Mouse (Mus musculus): ENCODE results near the gene Rp2. TPM values are rescaled to one million over a fixed set of nuclear protein-coding genes. Genes with fewer than 3 reads are reported as not detected.
"Not testable (repeated sequence)": the region's sequence is repeated elsewhere in the genome, so short reads cannot be mapped to it uniquely, and the experiment has no call there.

Rp2 gene
- total RNA-seq (2014; rRNA removed): 19.2 and 20.2 TPM in 2 replicates
- polyA plus RNA-seq (2015; fragmentation: Nextera tagmentation; extraction: Ambion mirVana): 6.7 and 9.9 TPM in 2 replicates

DNA sequence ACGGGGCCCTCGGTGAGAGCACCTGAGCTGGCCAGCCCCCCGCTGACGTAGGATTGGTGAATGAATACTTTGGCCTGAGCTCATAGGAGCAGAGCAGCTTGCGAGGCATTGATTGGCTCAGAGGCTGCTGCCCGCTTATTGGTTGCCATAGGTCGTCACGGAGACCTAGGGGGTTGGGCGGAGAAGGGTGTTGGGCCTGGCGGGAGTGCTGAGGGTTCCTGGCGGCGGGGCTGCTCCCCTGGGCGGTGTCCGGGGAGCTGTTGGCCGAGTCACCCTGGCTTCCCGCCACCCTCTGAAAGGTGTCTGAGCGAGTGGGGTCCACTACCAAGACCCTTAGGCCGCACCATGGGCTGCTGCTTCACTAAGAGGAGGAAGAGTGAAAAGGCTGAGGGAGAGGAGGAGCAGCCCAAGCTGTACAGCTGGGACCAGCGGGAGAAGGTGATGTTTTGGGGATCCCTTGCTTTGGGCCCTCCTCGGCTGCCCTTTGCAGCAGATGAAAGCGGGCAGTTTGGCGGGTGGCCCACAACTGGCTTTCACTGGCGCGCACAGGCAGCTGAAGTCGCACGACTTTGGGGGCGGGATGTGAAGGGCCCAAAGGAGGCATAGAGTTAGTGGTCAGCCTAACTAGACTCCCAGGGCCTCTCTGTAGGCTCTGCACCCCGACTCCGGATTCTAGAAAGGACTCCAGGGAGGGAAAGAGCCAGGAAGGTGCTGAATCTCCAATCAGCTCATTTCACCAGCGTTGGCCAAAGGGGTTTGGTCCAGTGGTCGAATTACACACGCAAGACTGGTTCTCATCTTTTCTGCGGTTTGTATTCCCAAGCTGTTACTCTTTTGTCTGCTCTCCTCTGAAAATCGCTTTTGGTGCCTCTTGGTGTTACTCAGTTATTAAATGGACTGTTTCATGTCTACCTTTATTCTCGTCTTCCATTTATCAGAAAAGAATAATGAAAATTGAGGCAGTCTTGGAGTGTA lies at the start of gene Rp2:
TSS of gene Rp2 (plus strand) at position 91 of the 975 bp plus-strand sequence.
- Histone ChIP-seq H3K27me3 (ENCODE audit: insufficient read depth, low read length) (no peaks in the 10 kb centered on the region), H3K9ac (peak within 1 kb of the TSS; percentile 64), H3K9me3 (ENCODE audit: low read length) (no peaks in the 10 kb centered on the region), H3K4me1 (ENCODE audit: insufficient read depth) (no peaks in the 10 kb centered on the region), H3K27ac (ENCODE audit: low read depth, low read length) (peak within 1 kb of the TSS; percentile 45; the same call in 1 of the 2 replicates), H3K4me3 (ENCODE audit: low read depth, low read length) (peak within 1 kb of the TSS; percentile 60), H3K4me2 (ENCODE audit: low read depth) (peak within 1 kb of the TSS; percentile 57), H3K36me3 (ENCODE audit: insufficient read depth) (no peaks in the 10 kb centered on the region)
- 20% methylated on average over 35 of the region's 35 CpGs for WGBS
- DNase-seq (peak; percentile 86), ATAC-seq (peak; percentile 100)
- TF ChIP-seq CTCF (IDR thresholded peaks at IDR 0.05; ENCODE audit: low read depth): no peak

DNA sequence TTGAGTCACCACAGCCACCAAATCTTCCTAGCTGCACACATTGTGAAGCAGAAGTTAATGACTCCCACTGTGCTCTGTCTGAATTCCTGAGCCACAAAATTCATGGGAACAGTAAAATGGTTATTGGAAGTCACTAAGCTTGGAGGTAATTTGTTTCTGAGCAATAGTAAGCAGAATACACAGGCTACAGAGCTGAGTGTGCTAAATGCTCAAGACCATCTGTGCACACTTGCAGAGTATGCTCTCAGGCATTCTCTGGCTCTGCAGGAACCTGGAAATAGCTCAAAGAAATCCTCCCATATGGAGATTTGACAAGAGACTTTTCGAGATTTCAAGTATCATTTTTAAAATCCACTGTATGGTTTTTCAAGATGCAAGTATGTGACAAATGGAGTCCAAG lies 31.5 kb upstream of the Rp2 start:
- Histone ChIP-seq H3K4me3 (ENCODE audit: low read depth, low read length) (no peak overlapping the region), H3K27ac (ENCODE audit: low read depth, low read length) (no peak overlapping the region), H3K4me1 (ENCODE audit: insufficient read depth) (no peaks in the 10 kb centered on the region), H3K27me3 (ENCODE audit: insufficient read depth, low read length) (no peaks in the 10 kb centered on the region), H3K36me3 (ENCODE audit: insufficient read depth) (no peaks in the 10 kb centered on the region), H3K4me2 (ENCODE audit: low read depth) (no peak overlapping the region), H3K9ac (no peak overlapping the region), H3K9me3 (ENCODE audit: low read length) (no peaks in the 10 kb centered on the region)
- WGBS: 49% methylated on average over 1 of the region's 1 CpGs
- TF ChIP-seq CTCF (IDR thresholded peaks at IDR 0.05; ENCODE audit: low read depth): no peak
- DNase-seq: peak; percentile 17
- peak; percentile 92 for ATAC-seq

DNA sequence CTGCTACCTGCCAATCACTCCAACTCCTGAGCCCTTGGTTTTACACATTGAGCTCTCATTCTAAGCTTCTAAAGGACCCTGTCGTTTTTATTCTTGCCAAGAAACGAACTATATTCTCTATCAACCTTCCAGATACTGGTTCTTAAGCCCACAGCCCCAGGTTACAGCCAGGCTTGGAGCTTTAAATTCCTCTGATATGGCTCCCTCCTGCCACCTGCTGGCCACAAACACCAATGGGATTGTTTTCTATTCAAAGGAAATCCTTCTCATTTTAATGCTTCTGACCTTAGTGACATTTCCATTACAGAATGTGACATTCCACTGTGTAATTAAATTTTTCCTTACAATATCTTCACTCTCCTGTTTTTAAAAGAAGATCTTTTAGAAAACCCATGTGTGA lies 28.6 kb upstream of the Rp2 start:
- 19% methylated on average over 2 of the region's 2 CpGs for WGBS
- no peaks in the 10 kb centered on the region for H3K27me3 ChIP-seq (ENCODE audit: insufficient read depth, low read length)
- H3K36me3 ChIP-seq (ENCODE audit: insufficient read depth): no peaks in the 10 kb centered on the region
- no peaks in the 10 kb centered on the region for H3K4me1 ChIP-seq (ENCODE audit: insufficient read depth)
- no peak overlapping the region for H3K4me3 ChIP-seq (ENCODE audit: low read depth, low read length)
- ATAC-seq: no peak
- no peak overlapping the region for H3K27ac ChIP-seq (ENCODE audit: low read depth, low read length)
- TF ChIP-seq CTCF (IDR thresholded peaks at IDR 0.05; ENCODE audit: low read depth): peak; percentile 64
- no peaks in the 10 kb centered on the region for H3K9me3 ChIP-seq (ENCODE audit: low read length)
- H3K9ac ChIP-seq: no peak overlapping the region
- no peak overlapping the region for H3K4me2 ChIP-seq (ENCODE audit: low read depth)
- peak; percentile 52 for DNase-seq

DNA sequence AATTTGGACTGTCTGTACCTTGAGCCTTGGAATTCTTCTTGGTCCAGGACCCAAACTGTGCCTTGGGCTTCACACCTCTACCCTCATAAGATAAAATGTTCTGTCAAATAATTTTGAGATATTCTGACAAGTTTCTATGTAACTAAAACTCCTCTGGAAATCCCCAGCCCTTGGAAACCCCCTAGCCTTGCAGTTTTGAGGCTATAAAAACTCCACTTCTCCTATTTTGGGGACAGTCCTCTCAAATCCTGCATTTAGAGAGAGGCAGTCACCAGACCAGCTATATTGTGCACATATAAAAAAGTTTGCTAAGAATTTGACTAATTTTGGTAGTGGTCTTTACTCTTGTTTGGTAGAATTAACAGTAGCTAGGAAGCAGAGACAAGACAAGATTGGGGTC lies 19.3 kb upstream of the Rp2 start:
- no peak overlapping the region for H3K4me2 ChIP-seq (ENCODE audit: low read depth)
- no peak overlapping the region for H3K27ac ChIP-seq (ENCODE audit: low read depth, low read length)
- DNase-seq: no peak
- no peak for TF ChIP-seq CTCF (IDR thresholded peaks at IDR 0.05; ENCODE audit: low read depth)
- no peaks in the 10 kb centered on the region for H3K9me3 ChIP-seq (ENCODE audit: low read length)
- no peak overlapping the region for H3K9ac ChIP-seq
- H3K4me1 ChIP-seq (ENCODE audit: insufficient read depth): no peaks in the 10 kb centered on the region
- no peak for ATAC-seq
- H3K27me3 ChIP-seq (ENCODE audit: insufficient read depth, low read length): no peaks in the 10 kb centered on the region
- H3K36me3 ChIP-seq (ENCODE audit: insufficient read depth): no peaks in the 10 kb centered on the region
- H3K4me3 ChIP-seq (ENCODE audit: low read depth, low read length): no peak overlapping the region

DNA sequence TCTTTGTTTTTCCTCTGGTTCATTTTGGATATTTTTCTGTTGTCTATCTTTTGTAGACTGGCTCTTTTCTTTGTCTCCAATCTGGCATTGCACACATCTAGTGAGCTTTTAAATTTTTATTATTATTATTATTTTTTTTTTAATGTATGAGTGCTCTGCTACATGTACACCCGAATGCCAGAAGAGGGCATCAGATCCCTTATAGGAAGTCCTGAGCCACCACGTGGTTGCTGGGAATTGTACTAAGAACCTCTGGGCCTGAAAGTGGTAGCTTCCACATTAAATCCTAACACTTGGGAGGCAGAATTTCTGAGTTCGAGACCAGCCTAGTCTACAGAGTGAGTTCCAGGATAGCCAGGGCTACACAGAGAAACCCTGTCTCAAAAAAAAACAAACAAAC lies 17.9 kb upstream of the Rp2 start:
- Histone ChIP-seq H3K36me3 (ENCODE audit: insufficient read depth) (no peaks in the 10 kb centered on the region), H3K9ac (no peak overlapping the region), H3K4me2 (ENCODE audit: low read depth) (no peak overlapping the region), H3K9me3 (ENCODE audit: low read length) (no peaks in the 10 kb centered on the region), H3K27me3 (ENCODE audit: insufficient read depth, low read length) (no peaks in the 10 kb centered on the region), H3K27ac (ENCODE audit: low read depth, low read length) (no peak overlapping the region), H3K4me3 (ENCODE audit: low read depth, low read length) (no peak overlapping the region), H3K4me1 (ENCODE audit: insufficient read depth) (no peaks in the 10 kb centered on the region)
- ATAC-seq (no peak), DNase-seq (no peak)
- TF ChIP-seq CTCF (IDR thresholded peaks at IDR 0.05; ENCODE audit: low read depth): no peak
- 60% methylated on average over 3 of the region's 3 CpGs for WGBS

DNA sequence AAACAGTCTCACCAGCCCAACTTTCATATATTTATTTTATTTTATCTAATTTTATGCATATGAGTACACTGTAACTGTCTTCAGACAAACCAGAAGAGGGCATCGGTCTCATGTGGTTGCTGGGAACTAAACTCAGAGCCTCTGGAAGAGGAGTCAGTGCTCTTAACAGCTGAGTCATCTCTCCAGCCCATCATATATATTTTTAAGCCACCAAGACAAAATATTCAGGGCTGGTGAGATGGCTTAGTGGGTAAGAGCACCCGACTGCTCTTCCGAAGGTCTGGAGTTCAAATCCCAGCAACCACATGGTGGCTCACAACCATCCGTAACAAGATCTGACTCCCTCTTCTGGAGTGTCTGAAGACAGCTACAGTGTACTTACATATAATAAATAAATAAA lies 14.0 kb upstream of the Rp2 start:
- DNase-seq; H3K4me2 ChIP-seq (ENCODE audit: low read depth); H3K4me1 ChIP-seq (ENCODE audit: insufficient read depth); H3K4me3 ChIP-seq (ENCODE audit: low read depth, low read length); H3K27me3 ChIP-seq (ENCODE audit: insufficient read depth, low read length); H3K27ac ChIP-seq (ENCODE audit: low read depth, low read length); H3K9me3 ChIP-seq (ENCODE audit: low read length); H3K36me3 ChIP-seq (ENCODE audit: insufficient read depth); ATAC-seq; H3K9ac ChIP-seq: not testable (repeated sequence)
- WGBS: 93% methylated on average over 3 of the region's 4 CpGs

DNA sequence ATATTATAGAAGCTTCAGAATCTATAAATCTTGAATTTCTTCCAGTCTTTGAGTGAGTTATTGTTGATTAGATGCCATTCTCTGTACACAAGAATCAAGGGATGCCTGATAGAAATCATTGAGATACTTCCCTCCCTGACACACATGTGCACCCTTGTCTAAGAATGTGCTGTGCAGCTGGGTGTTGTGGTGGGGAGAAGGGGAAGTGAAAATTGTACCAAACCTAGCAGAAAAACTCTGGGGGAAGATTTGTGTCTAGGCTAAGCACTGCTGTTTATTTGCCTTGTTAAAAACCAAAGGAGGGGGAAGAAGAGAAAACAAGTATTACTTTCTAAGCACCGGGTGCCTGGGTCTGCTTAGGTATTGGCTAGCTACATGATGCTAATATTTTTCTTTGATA lies 9.0 kb upstream of the Rp2 start:
- no peak overlapping the region for H3K4me3 ChIP-seq (ENCODE audit: low read depth, low read length)
- 87% methylated on average over 1 of the region's 1 CpGs for WGBS

More for the DNA sequence above, 9.0 kb upstream of the Rp2 start:
- Histone ChIP-seq H3K36me3 (ENCODE audit: insufficient read depth) (no peaks in the 10 kb centered on the region), H3K27ac (ENCODE audit: low read depth, low read length) (no peak overlapping the region), H3K27me3 (ENCODE audit: insufficient read depth, low read length) (no peaks in the 10 kb centered on the region), H3K4me2 (ENCODE audit: low read depth) (no peak overlapping the region), H3K9ac (no peak overlapping the region), H3K4me1 (ENCODE audit: insufficient read depth) (no peaks in the 10 kb centered on the region), H3K9me3 (ENCODE audit: low read length) (no peaks in the 10 kb centered on the region)
- no peak for TF ChIP-seq CTCF (IDR thresholded peaks at IDR 0.05; ENCODE audit: low read depth)
- ATAC-seq (no peak), DNase-seq (no peak)
